Mouse (Mus musculus) CH12.LX (cell line): ENCODE measurements around the gene Pigr.

Source experiments
- CHD1 ChIP-seq: IDR thresholded peaks from 2 replicates; pipeline ENCODE4 v1.6.1; 2012; ENCODE audit warnings: low read depth, low read length, improper control_type of control experiment, inconsistent platforms
- CTCF ChIP-seq, 2 experiments: IDR thresholded peaks in 1 of 2; conservative IDR thresholded peaks in 1 of 2; 2 replicates each; pipeline ENCODE4 v1.5.1; 2011 to 2012; ENCODE audit warnings: low read depth in 2 of 2, low read length in 2 of 2, improper control_type of control experiment in 1 of 2, inconsistent platforms in 1 of 2, mild to moderate bottlenecking in 1 of 2, moderate library complexity in 1 of 2
- ELF1 ChIP-seq: IDR thresholded peaks from 2 replicates; pipeline ENCODE4 v1.6.1; 2014; ENCODE audit warnings: low read depth, mild to moderate bottlenecking, inconsistent platforms, low read length, improper control_type of control experiment
- EP300 ChIP-seq: IDR thresholded peaks from 2 replicates; pipeline ENCODE4 v1.6.1; 2011; ENCODE audit warnings: low read length, improper control_type of control experiment
- ETS1 ChIP-seq: conservative IDR thresholded peaks from 2 replicates; pipeline ENCODE4 v1.6.1; 2012; ENCODE audit warnings: low read depth, mild to moderate bottlenecking, inconsistent platforms, low read length, improper control_type of control experiment, moderate library complexity
- MYC ChIP-seq: IDR thresholded peaks from 2 replicates; pipeline ENCODE4 v1.6.1; 2011; ENCODE audit warnings: low read depth, mild to moderate bottlenecking, improper control_type of control experiment, low read length
- NELFE ChIP-seq: IDR thresholded peaks from 2 replicates; pipeline ENCODE4 v1.6.1; 2011; ENCODE audit warnings: low read depth, low read length, improper control_type of control experiment
- POLR2A ChIP-seq: IDR thresholded peaks from 2 replicates; pipeline ENCODE4 v1.6.1; 2011; ENCODE audit warnings: low read depth, mild to moderate bottlenecking, improper control_type of control experiment, low read length
- RCOR1 ChIP-seq: conservative IDR thresholded peaks from 2 replicates; pipeline ENCODE4 v1.6.1; 2012; ENCODE audit warnings: low read depth, mild to moderate bottlenecking, inconsistent platforms, low read length, improper control_type of control experiment
- USF1 ChIP-seq: IDR thresholded peaks from 2 replicates; pipeline ENCODE4 v1.6.1; 2014; ENCODE audit warnings: low read depth, mild to moderate bottlenecking, inconsistent platforms, low read length, improper control_type of control experiment
- ZNF384 ChIP-seq: IDR thresholded peaks from 2 replicates; pipeline ENCODE4 v1.6.1; 2012; ENCODE audit warnings: low read depth, low read length, improper control_type of control experiment, inconsistent platforms

DNA sequence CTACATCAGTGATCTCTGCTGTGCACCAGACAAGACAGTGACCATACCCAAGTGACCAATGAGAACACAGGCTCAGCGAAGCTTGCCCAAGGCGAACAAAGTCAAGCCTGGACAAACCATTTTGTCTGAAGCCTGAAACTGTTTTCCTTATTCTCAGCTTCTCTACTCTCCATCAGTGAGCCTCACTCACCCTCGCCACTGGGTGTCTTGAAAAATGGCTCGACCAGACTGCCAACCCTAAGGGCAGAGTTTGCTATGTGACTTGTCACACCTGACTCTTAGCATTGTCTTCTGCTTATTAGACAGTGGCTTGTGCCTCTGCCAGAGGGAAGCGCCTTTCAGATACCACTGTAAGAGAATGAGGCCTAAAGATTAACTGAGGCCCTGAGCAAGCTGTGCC, 38.3 kb downstream of the Pigr start:
- TF ChIP-seq CTCF (conservative IDR thresholded peaks at IDR 0.05 in 1 of 2, IDR thresholded peaks at IDR 0.05 in 1 of 2; ENCODE audit: low read depth in 2 of 2, low read length in 2 of 2) (no peak), POLR2A (no peak), NELFE (no peak), CHD1 (no peak), ZNF384 (no peak), ETS1 (no peak), RCOR1 (no peak), USF1 (no peak), EP300 (no peak), MYC (no peak), ELF1 (no peak)
